Comparison of ENCODE assay signal across 8 mouse cellular contexts in the genomic region with DNA sequence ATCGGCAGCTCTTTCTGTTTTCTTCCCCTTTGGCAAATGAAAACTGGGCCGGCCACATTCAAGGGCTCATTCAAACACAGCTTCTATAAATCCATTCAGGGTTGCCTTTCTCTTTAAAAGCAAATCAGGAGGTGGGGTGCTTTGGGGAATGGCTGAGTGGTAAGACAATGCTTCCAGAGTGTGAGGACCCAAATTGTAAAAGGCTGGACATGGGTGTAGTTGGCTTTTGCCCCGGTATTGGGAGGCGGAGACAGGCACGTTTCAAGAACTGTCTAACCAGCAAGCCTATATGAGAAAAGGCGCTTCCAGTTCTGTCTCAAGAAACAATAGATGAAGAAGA.
A peak's percentile ranks its signal among the peaks of the same experiment; 100 is the strongest.
DNase-seq lines count a peak whose midpoint lies in the region; ATAC-seq and TF ChIP-seq lines count a peak whose summit lies in the region.

No protein-coding gene starts in this region.

- peak overlapping the region; percentile 32; the same call in 1 of the 2 replicates for H3K4me2 ChIP-seq in intestine, embryonic 14.5 days (ENCODE audit: low read length)
- H3K4me2 ChIP-seq in intestine, embryonic 15.5 days (replicated peaks), result no peak overlapping the region
- H3K4me2 ChIP-seq in forebrain, postnatal 0 days (ENCODE audit: low read depth), result peak overlapping the region; percentile 44; the same call in 1 of the 2 replicates
- H3K4me2 ChIP-seq in liver, embryonic 16.5 days (ENCODE audit: low read depth, low read length), result peak overlapping the region; percentile 34; the same call in 1 of the 2 replicates

- no peaks in the 10 kb centered on the region for H3K36me3 ChIP-seq in intestine, embryonic 14.5 days (ENCODE audit: control insufficient read depth, insufficient read depth, low read length)
- no peaks in the 10 kb centered on the region for H3K36me3 ChIP-seq in intestine, embryonic 15.5 days
- H3K36me3 ChIP-seq in forebrain, postnatal 0 days (ENCODE audit: insufficient read depth), result no peaks in the 10 kb centered on the region
- H3K36me3 ChIP-seq in liver, embryonic 16.5 days (ENCODE audit: control insufficient read depth, insufficient read depth), result no peaks in the 10 kb centered on the region

- ATAC-seq in intestine, embryonic 14.5 days (replicated peaks; ENCODE audit: low FRiP score, low TSS enrichment, low read depth), result no peak
- ATAC-seq in intestine, embryonic 15.5 days, result no peak
- ATAC-seq in forebrain, postnatal 0 days, result no peak; the same call in none of the 2 replicates
- no peak for ATAC-seq in liver, embryonic 16.5 days (ENCODE audit: low read depth)

- H3K4me1 ChIP-seq in intestine, embryonic 14.5 days (replicated peaks; ENCODE audit: control insufficient read depth, insufficient read depth, low read length), result no peaks in the 10 kb centered on the region
- H3K4me1 ChIP-seq in intestine, embryonic 15.5 days (replicated peaks), result peaks cover 7% of the 10 kb centered on the region; the same call in 1 of the 2 replicates
- H3K4me1 ChIP-seq in cortical plate, adult 2 months (ENCODE audit: control insufficient read depth, insufficient read depth, low read length), result no peaks in the 10 kb centered on the region; the same call in 1 of the 2 replicates
- peaks cover 4% of the 10 kb centered on the region; the same call in 1 of the 2 replicates for H3K4me1 ChIP-seq in forebrain, postnatal 0 days (ENCODE audit: insufficient read depth)
- no peaks in the 10 kb centered on the region for H3K4me1 ChIP-seq in liver, embryonic 16.5 days (ENCODE audit: control insufficient read depth, low read depth, low read length)

- no peak overlapping the region for H3K9ac ChIP-seq in intestine, embryonic 14.5 days (ENCODE audit: low read length)
- no peak overlapping the region for H3K9ac ChIP-seq in intestine, embryonic 15.5 days
- H3K9ac ChIP-seq in forebrain, postnatal 0 days, result no peak overlapping the region
- no peak overlapping the region for H3K9ac ChIP-seq in liver, embryonic 16.5 days (ENCODE audit: low read depth, low read length)

- no peak overlapping the region for H3K27ac ChIP-seq in intestine, embryonic 14.5 days (ENCODE audit: low read depth)
- H3K27ac ChIP-seq in intestine, embryonic 15.5 days, result no peak overlapping the region
- H3K27ac ChIP-seq in cortical plate, adult 2 months (ENCODE audit: insufficient read depth, low read length), result no peak overlapping the region
- H3K27ac ChIP-seq in forebrain, postnatal 0 days (ENCODE audit: low read depth, low read length), result peak overlapping the region; percentile 84
- no peak overlapping the region for H3K27ac ChIP-seq in liver, embryonic 16.5 days (ENCODE audit: low read length)

- no peak for DNase-seq in intestine, embryonic 14.5 days (ENCODE audit: low spot score)
- no peak for DNase-seq in forebrain, postnatal 0 days
- DNase-seq in B cell, adult 2 months, result no peak
- no peak for DNase-seq in cerebellum, postnatal 10 days
- DNase-seq in yolk sac, embryonic 10.5 days (ENCODE audit: low spot score), result no peak

- WGBS in intestine, embryonic 14.5 days, result 51% methylated on average over 6 of the region's 6 CpGs
- 39% methylated on average over 6 of the region's 6 CpGs for WGBS in intestine, embryonic 15.5 days
- 24% methylated on average over 6 of the region's 6 CpGs for WGBS in forebrain, postnatal 0 days
- WGBS in liver, embryonic 16.5 days (ENCODE audit: insufficient replicate concordance), result 34% methylated on average over 6 of the region's 6 CpGs

- 0 out of 2 replicates have a peak, but pooled peaks cover 4% of the 10 kb centered on the region for H3K27me3 ChIP-seq in intestine, embryonic 14.5 days (replicated peaks; ENCODE audit: control insufficient read depth, insufficient read depth, low read length)
- no peaks in the 10 kb centered on the region; the same call in 1 of the 2 replicates for H3K27me3 ChIP-seq in intestine, embryonic 15.5 days (replicated peaks)
- no peaks in the 10 kb centered on the region for H3K27me3 ChIP-seq in forebrain, postnatal 0 days (ENCODE audit: insufficient read depth, low read length)
- H3K27me3 ChIP-seq in liver, embryonic 16.5 days (ENCODE audit: control insufficient read depth, insufficient read depth, low read depth, low read length), result no peaks in the 10 kb centered on the region; the same call in 1 of the 2 replicates

- no peaks in the 10 kb centered on the region for H3K9me3 ChIP-seq in intestine, embryonic 14.5 days (ENCODE audit: control insufficient read depth, low read length)
- H3K9me3 ChIP-seq in intestine, embryonic 15.5 days, result no peaks in the 10 kb centered on the region
- H3K9me3 ChIP-seq in forebrain, postnatal 0 days (ENCODE audit: low read length), result no peaks in the 10 kb centered on the region
- H3K9me3 ChIP-seq in liver, embryonic 16.5 days (replicated peaks; ENCODE audit: control insufficient read depth, low read length), result no peaks in the 10 kb centered on the region

- no peak for TF ChIP-seq POLR2A in cortical plate, adult 2 months (IDR thresholded peaks at IDR 0.05; ENCODE audit: extremely low read depth, insufficient read depth, low read length)

- no peak for TF ChIP-seq CTCF in cortical plate, adult 2 months (IDR thresholded peaks at IDR 0.05; ENCODE audit: extremely low read depth, insufficient read depth, low read length)
- no peak for TF ChIP-seq CTCF in forebrain, postnatal 0 days (IDR thresholded peaks at IDR 0.05; ENCODE audit: low read depth)

- no peak overlapping the region for H3K4me3 ChIP-seq in intestine, embryonic 14.5 days (ENCODE audit: low read depth, low read length)
- no peak overlapping the region for H3K4me3 ChIP-seq in intestine, embryonic 15.5 days (replicated peaks)
- peak overlapping the region; percentile 21; the same call in 1 of the 2 replicates for H3K4me3 ChIP-seq in cortical plate, adult 2 months (ENCODE audit: insufficient read depth, low read length)
- H3K4me3 ChIP-seq in forebrain, postnatal 0 days (ENCODE audit: low read depth, low read length), result no peak overlapping the region; the same call in 1 of the 2 replicates
- no peak overlapping the region for H3K4me3 ChIP-seq in liver, embryonic 16.5 days (ENCODE audit: low read depth, low read length)
